Mouse (Mus musculus) forebrain, postnatal 0 days (tissue): Measurements from ENCODE around the gene Sin3a. TPM values are rescaled to one million over a fixed set of nuclear protein-coding genes. Genes with fewer than 3 reads are reported as not detected.

Experiments
- ATAC-seq: fragments of 200-750 bp; cut with Nextera tagmentation; 2 replicates; pipeline ENCODE4 v1.8.0; 2017; ENCODE audit warnings: mild to moderate bottlenecking, moderate library complexity
- DNase-seq: peaks from one replicate; pipeline ENCODE4 v3.0.0-alpha.2; 2015
- H3K27ac ChIP-seq: fragments of 300-500 bp; sonication (generic); 2 replicates; pipeline ENCODE4 v1.5.1; 2014; ENCODE audit warnings: low read depth, mild to moderate bottlenecking, antibody characterized with exemption, low read length, moderate library complexity, mixed read lengths
- H3K27me3 ChIP-seq: fragments of 300-500 bp; sonication (generic); 2 replicates; pipeline ENCODE4 v1.6.1; 2014; ENCODE audit warnings: mild to moderate bottlenecking, low read length, mixed read lengths; ENCODE audit not compliant: insufficient read depth
- H3K36me3 ChIP-seq: fragments of 300-500 bp; sonication (generic); 2 replicates; pipeline ENCODE4 v1.6.1; 2014; ENCODE audit warnings: mild to moderate bottlenecking, moderate library complexity; ENCODE audit not compliant: insufficient read depth
- H3K4me1 ChIP-seq: fragments of 300-500 bp; sonication (generic); 2 replicates; pipeline ENCODE4 v1.6.1; 2014; ENCODE audit warnings: antibody characterized with exemption; ENCODE audit not compliant: insufficient read depth
- H3K4me2 ChIP-seq: fragments of 300-500 bp; sonication (generic); 2 replicates; pipeline ENCODE4 v1.6.1; 2014; ENCODE audit warnings: low read depth, mild to moderate bottlenecking, moderate library complexity
- H3K4me3 ChIP-seq: fragments of 300-500 bp; sonication (generic); 2 replicates; pipeline ENCODE4 v1.5.1; 2014; ENCODE audit warnings: low read depth, low read length, mixed read lengths
- H3K9ac ChIP-seq: fragments of 300-500 bp; sonication (generic); 2 replicates; pipeline ENCODE4 v1.6.1; 2014; ENCODE audit warnings: mild to moderate bottlenecking
- H3K9me3 ChIP-seq: fragments of 300-500 bp; sonication (generic); 2 replicates; pipeline ENCODE4 v1.6.1; 2016; ENCODE audit warnings: low read length
- CTCF ChIP-seq: sonication (generic); IDR thresholded peaks from 2 replicates; pipeline ENCODE4 v1.5.1; 2016; ENCODE audit warnings: antibody characterized with exemption, control low read depth, low read depth
- WGBS: fragments of 180-500 bp; shearing (Covaris S2); extraction: QIAGEN DNeasy Blood & Tissue Kit; methylation state at CpG from one replicate; pipeline ENCODE4 v1.1.7; 2014; 5-methylcytosine and 5-hydroxymethylcytosine counted together
- polyA plus RNA-seq: library from polyadenylated mRNA; unstranded; fragments of >200 nt; fragmentation: Nextera tagmentation; extraction: Ambion mirVana; gene quantifications from 2 replicates; pipeline ENCODE4 v1.2.1, GENCODE M21; 2015
- total RNA-seq: library from RNA; depleted of rRNA; stranded (reverse); fragments of >200 nt; gene quantifications from 2 replicates; pipeline ENCODE4 v1.2.3, GENCODE M21; 2014; rRNA removed

Sin3a gene
- total RNA-seq (27.7 and 37.5 TPM in 2 replicates), polyA plus RNA-seq (11.5 and 16.6 TPM in 2 replicates)

- H3K27me3 ChIP-seq: no peaks in the 10 kb centered on the region
- H3K9ac ChIP-seq: peak within 1 kb of the TSS; percentile 63
- H3K27ac ChIP-seq: peak within 1 kb of the TSS; percentile 92
- H3K4me2 ChIP-seq: peak within 1 kb of the TSS; percentile 86
- peaks cover 13% of the 10 kb centered on the region for H3K4me1 ChIP-seq
- 0 out of 2 replicates have a peak, but pooled peaks cover 4% of the 10 kb centered on the region for H3K36me3 ChIP-seq
- TF ChIP-seq CTCF: no peak
- ATAC-seq (no peak), DNase-seq (peak; percentile 82)
- no peaks in the 10 kb centered on the region for H3K9me3 ChIP-seq
- 1% methylated on average over 34 of the region's 34 CpGs for whole genome bisulfite sequencing
- H3K4me3 ChIP-seq: peak within 1 kb of the TSS; percentile 92
Observed at GRCm38 (mm10) chr9:57071801-57072351, at the start of gene Sin3a. TSS of gene Sin3a (plus strand) at chr9:57072040.

GRCm38 (mm10) chr9:57031756-57032155 lies 40.1 kb upstream of the Sin3a start:
- no peaks in the 10 kb centered on the region for H3K4me1 ChIP-seq
- no peak overlapping the region for H3K9ac ChIP-seq
- ATAC-seq (no peak), DNase-seq (no peak)
- 95% methylated on average over 1 of the region's 1 CpGs for WGBS
- no peaks in the 10 kb centered on the region for H3K27me3 ChIP-seq
- no peak overlapping the region for H3K4me3 ChIP-seq
- no peak overlapping the region for H3K27ac ChIP-seq
- H3K36me3 ChIP-seq: peaks cover 43% of the 10 kb centered on the region
- no peak overlapping the region for H3K4me2 ChIP-seq
- no peak for TF ChIP-seq CTCF
- H3K9me3 ChIP-seq: no peaks in the 10 kb centered on the region

GRCm38 (mm10) chr9:57056237-57056636 lies 15.6 kb upstream of the Sin3a start:
- whole genome bisulfite sequencing: 95% methylated on average over 1 of the region's 1 CpGs
- DNase-seq (peak; percentile 51), ATAC-seq (0 out of 2 replicates have a peak, but pooled peaks have one; percentile 40)
- Histone ChIP-seq H3K36me3 (peaks cover 44% of the 10 kb centered on the region), H3K27ac (no peak overlapping the region), H3K4me3 (no peak overlapping the region), H3K4me2 (no peak overlapping the region), H3K9ac (no peak overlapping the region), H3K27me3 (no peaks in the 10 kb centered on the region), H3K9me3 (no peaks in the 10 kb centered on the region), H3K4me1 (no peaks in the 10 kb centered on the region)
- TF ChIP-seq CTCF: peak; percentile 63

- Histone ChIP-seq H3K4me1 (no peaks in the 10 kb centered on the region), H3K4me2 (no peak overlapping the region), H3K27ac (no peak overlapping the region), H3K9ac (no peak overlapping the region), H3K4me3 (no peak overlapping the region), H3K9me3 (no peaks in the 10 kb centered on the region), H3K27me3 (no peaks in the 10 kb centered on the region), H3K36me3 (peaks cover 26% of the 10 kb centered on the region)
- ATAC-seq: no peak
- TF ChIP-seq CTCF: no peak
- 98% methylated on average over 2 of the region's 2 CpGs for WGBS
- DNase-seq: no peak
Observed at GRCm38 (mm10) chr9:57064164-57064563, 7.7 kb upstream of the Sin3a start.

- Histone ChIP-seq H3K4me3 (no peak overlapping the region), H3K9me3 (no peaks in the 10 kb centered on the region), H3K27me3 (no peaks in the 10 kb centered on the region), H3K27ac (no peak overlapping the region), H3K9ac (no peak overlapping the region), H3K4me1 (no peaks in the 10 kb centered on the region), H3K36me3 (peaks cover 5% of the 10 kb centered on the region; the same call in 1 of the 2 replicates), H3K4me2 (no peak overlapping the region)
- DNase-seq (no peak), ATAC-seq (no peak)
- TF ChIP-seq CTCF: no peak
- 65% methylated on average over 3 of the region's 3 CpGs for WGBS
Observed at GRCm38 (mm10) chr9:57068266-57068665, 3.6 kb upstream of the Sin3a start.

GRCm38 (mm10) chr9:57070262-57070661 lies 1.6 kb upstream of the Sin3a start:
- no peak for DNase-seq
- Histone ChIP-seq H3K4me3 (no peak overlapping the region), H3K4me1 (peaks cover 13% of the 10 kb centered on the region), H3K36me3 (0 out of 2 replicates have a peak, but pooled peaks cover 5% of the 10 kb centered on the region), H3K9me3 (no peaks in the 10 kb centered on the region), H3K27me3 (no peaks in the 10 kb centered on the region), H3K9ac (no peak overlapping the region), H3K27ac (no peak overlapping the region), H3K4me2 (no peak overlapping the region)
- no peak for TF ChIP-seq CTCF
- 50% methylated on average over 1 of the region's 1 CpGs for WGBS
- ATAC-seq: no peak

- H3K4me3 ChIP-seq: peak overlapping the region; percentile 92
- no peaks in the 10 kb centered on the region for H3K9me3 ChIP-seq
- DNase-seq (no peak), ATAC-seq (no peak)
- 0 out of 2 replicates have a peak, but pooled peaks cover 5% of the 10 kb centered on the region for H3K36me3 ChIP-seq
- peaks cover 13% of the 10 kb centered on the region for H3K4me1 ChIP-seq
- no peak for TF ChIP-seq CTCF
- H3K27me3 ChIP-seq: no peaks in the 10 kb centered on the region
- H3K9ac ChIP-seq: peak overlapping the region; percentile 18; the same call in 1 of the 2 replicates
- 22% methylated on average over 5 of the region's 5 CpGs for WGBS
- no peak overlapping the region for H3K27ac ChIP-seq
- peak overlapping the region; percentile 86 for H3K4me2 ChIP-seq
Observed at GRCm38 (mm10) chr9:57070800-57071545, 867 bp upstream of the Sin3a start.
